Mouse (Mus musculus): Measurements from ENCODE around the gene Fcrl1. TPM values are rescaled to one million over a fixed set of nuclear protein-coding genes. Genes with fewer than 3 reads are reported as not detected.

The Fcrl1 gene
- polyA plus RNA-seq, 1 experiment from 2014 or later, result not detected

GRCm38 (mm10) chr3:87443968-87444367, 67.8 kb downstream of the Fcrl1 start:
- Histone ChIP-seq H3K4me3 (ENCODE audit: low read depth, low read length) (no peak overlapping the region), H3K27me3 (ENCODE audit: control insufficient read depth, insufficient read depth, low read length) (no peaks in the 10 kb centered on the region), H3K4me2 (ENCODE audit: low read depth, low read length) (no peak overlapping the region), H3K9me3 (ENCODE audit: control insufficient read depth, low read length) (no peaks in the 10 kb centered on the region), H3K27ac (ENCODE audit: low read depth, low read length) (no peak overlapping the region), H3K9ac (replicated peaks; ENCODE audit: low read depth, low read length) (no peak overlapping the region), H3K4me1 (ENCODE audit: control insufficient read depth, insufficient read depth, low read length) (no peaks in the 10 kb centered on the region), H3K36me3 (ENCODE audit: control insufficient read depth, insufficient read depth, low read length) (no peaks in the 10 kb centered on the region)
- 78% methylated on average over 6 of the region's 6 CpGs for WGBS
- no peak for ATAC-seq (ENCODE audit: low read depth)

Other genes with a start within 250 kb of the Fcrl1 start
- gene Kirrel, start 201.6 kb upstream of the Fcrl1 start, polyA plus RNA-seq (2014; fragmentation: Nextera tagmentation; extraction: Ambion mirVana), result 3.9 and 4.9 TPM in 2 replicates
- 8.3 and 14.5 TPM in 2 replicates for gene Fcrls, start 112.6 kb upstream of the Fcrl1 start, polyA plus RNA-seq (2014; fragmentation: Nextera tagmentation; extraction: Ambion mirVana)
- not detected in 2 replicates for gene Cd5l, start 18.5 kb upstream of the Fcrl1 start, polyA plus RNA-seq (2014; fragmentation: Nextera tagmentation; extraction: Ambion mirVana)
- gene Fcrl5, start 59.4 kb downstream of the Fcrl1 start, polyA plus RNA-seq (2014; fragmentation: Nextera tagmentation; extraction: Ambion mirVana), result not detected in 2 replicates
- 7.3 and 7.8 TPM in 2 replicates for gene Etv3, start 149.0 kb downstream of the Fcrl1 start, polyA plus RNA-seq (2014; fragmentation: Nextera tagmentation; extraction: Ambion mirVana)
- gene Arhgef11, start 241.2 kb downstream of the Fcrl1 start, polyA plus RNA-seq (2014; fragmentation: Nextera tagmentation; extraction: Ambion mirVana), result 27.1 and 28.6 TPM in 2 replicates

All from neural tube, embryonic 14.5 days (tissue).